Mouse (Mus musculus): ENCODE data around the gene Eln. TPM values are rescaled to one million over a fixed set of nuclear protein-coding genes. Genes with fewer than 3 reads are reported as not detected.
A peak's percentile ranks its signal among the peaks of the same experiment; 100 is the strongest.

Gene Eln
- polyA plus RNA-seq, 1 experiment from 2014 or later: 81.1 TPM

DNA sequence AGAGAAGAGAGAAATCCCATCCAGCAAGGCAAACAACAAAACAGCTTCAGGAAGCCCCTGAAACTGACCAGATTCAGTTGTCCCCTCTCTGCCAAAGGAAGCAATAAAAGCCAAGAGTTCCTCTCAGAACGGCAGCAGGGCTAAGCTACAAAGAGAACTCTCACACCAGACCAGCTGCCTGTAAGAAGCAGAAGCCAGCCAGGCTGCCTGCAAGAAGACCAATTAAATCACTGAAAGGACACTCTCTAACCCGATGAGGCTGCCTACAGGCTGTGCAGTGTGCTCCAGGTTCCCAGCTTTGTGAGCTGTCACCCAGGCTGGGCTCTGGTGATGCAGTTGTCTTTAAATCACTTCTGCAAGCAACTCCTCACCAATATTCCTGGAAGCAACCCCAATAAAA is 63.3 kb downstream of the Eln start:
- peaks cover 17% of the 10 kb centered on the region for H3K4me1 ChIP-seq
- no peaks in the 10 kb centered on the region for H3K9me3 ChIP-seq
- peaks cover 47% of the 10 kb centered on the region for H3K36me3 ChIP-seq
- H3K27me3 ChIP-seq: no peaks in the 10 kb centered on the region
- H3K4me3 ChIP-seq: no peak overlapping the region
- H3K4me2 ChIP-seq: no peak overlapping the region
- no peak overlapping the region for H3K9ac ChIP-seq
- no peak for ATAC-seq (ENCODE audit: insufficient number of reproducible peaks, insufficient read depth, low FRiP score, low TSS enrichment, low read depth)
- H3K27ac ChIP-seq: no peak overlapping the region
- WGBS: 71% methylated on average over 2 of the region's 2 CpGs

DNA sequence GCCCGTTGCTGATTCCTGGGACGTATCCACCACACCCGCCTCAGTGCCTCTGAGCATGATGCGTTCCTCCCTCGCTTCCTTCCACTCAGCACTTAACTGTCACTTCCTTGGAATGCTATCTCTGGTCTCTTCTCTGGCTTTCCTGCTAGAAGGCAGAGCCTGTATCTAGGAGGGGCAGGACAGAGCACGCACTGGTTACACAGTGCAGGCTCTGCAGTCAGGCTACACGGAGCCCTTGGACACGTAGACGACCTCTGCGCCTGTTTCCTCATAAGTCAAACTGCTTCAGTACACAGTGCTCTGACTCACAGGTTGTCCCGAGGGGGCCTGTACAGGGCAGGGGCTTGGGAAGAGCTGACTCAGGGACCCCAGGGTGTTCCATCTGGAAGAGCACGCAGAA is 66.9 kb downstream of the Eln start:
- Histone ChIP-seq H3K9me3 (no peaks in the 10 kb centered on the region), H3K27me3 (no peaks in the 10 kb centered on the region), H3K4me1 (peaks cover 37% of the 10 kb centered on the region), H3K4me3 (no peak overlapping the region), H3K36me3 (peaks cover 34% of the 10 kb centered on the region), H3K27ac (no peak overlapping the region), H3K4me2 (no peak overlapping the region), H3K9ac (no peak overlapping the region)
- ATAC-seq (ENCODE audit: insufficient number of reproducible peaks, insufficient read depth, low FRiP score, low TSS enrichment, low read depth): no peak
- 79% methylated on average over 12 of the region's 12 CpGs for WGBS

DNA sequence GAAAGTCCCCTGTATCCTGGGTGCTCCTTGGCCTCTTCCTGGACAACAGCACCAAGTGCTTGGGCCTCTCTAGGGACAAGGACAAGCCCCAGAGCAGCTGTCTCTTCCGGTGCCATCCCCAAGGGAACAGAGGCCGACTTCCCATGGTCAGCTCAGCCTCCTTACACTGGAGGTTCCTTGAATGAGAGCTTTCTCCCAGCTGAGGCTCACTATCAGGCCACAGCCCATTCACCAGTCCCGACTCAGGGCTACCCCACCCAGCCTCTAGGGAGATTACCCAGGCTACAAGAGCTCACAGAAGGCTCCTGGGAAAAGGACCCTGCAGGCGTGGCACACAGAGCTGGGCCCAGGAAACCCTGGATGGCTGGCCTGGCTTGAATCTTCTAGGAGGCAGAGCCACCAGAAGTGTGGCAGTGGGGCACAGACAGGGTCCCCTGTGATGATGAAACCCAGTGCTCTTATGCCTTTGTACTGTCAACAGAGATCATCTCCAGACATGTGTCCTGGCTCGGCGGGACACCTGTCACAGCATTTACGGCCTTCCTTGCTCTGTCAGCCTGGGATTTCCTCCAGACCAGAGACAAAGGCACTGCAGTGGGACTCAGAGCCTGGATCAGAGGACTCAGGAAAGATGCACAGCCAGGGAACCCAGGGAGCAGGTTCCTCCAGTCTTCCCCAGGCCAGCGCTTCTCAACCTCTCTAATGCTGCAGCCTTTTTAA is 68.1 kb downstream of the Eln start:
- Histone ChIP-seq H3K27me3 (no peaks in the 10 kb centered on the region), H3K9ac (0 out of 2 replicates have a peak overlapping the region, but pooled peaks have one; percentile 32), H3K4me2 (no peak overlapping the region), H3K36me3 (peaks cover 27% of the 10 kb centered on the region), H3K27ac (peak overlapping the region; percentile 48; the same call in 1 of the 2 replicates), H3K9me3 (no peaks in the 10 kb centered on the region), H3K4me1 (peaks cover 40% of the 10 kb centered on the region), H3K4me3 (no peak overlapping the region)
- ATAC-seq (ENCODE audit: insufficient number of reproducible peaks, insufficient read depth, low FRiP score, low TSS enrichment, low read depth): no peak
- WGBS: 62% methylated on average over 8 of the region's 8 CpGs

DNA sequence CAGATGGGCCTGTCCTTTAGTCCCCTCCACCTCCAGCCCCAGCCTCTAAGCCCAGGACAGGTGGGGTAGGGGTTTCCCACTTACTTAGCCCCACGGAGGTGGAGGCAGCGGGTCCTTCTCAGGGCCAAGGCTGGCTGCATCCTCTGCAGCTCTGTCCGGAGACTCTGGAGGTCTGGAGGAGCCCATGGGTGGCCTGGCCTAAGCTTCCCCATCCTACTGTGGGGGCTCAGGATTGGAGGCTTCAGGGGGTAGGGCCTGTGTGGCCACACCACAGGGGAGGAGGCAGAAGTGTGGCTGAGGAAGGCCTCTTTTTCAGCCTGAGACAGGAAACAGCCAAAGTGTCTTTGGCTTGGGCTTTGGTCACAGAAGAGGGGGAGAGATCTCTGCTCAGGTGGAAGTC is 69.1 kb downstream of the Eln start:
- Histone ChIP-seq H3K4me1 (peaks cover 40% of the 10 kb centered on the region), H3K36me3 (peaks cover 19% of the 10 kb centered on the region), H3K9me3 (no peaks in the 10 kb centered on the region), H3K4me2 (no peak overlapping the region), H3K4me3 (no peak overlapping the region), H3K27me3 (no peaks in the 10 kb centered on the region), H3K9ac (0 out of 2 replicates have a peak overlapping the region, but pooled peaks have one; percentile 6), H3K27ac (no peak overlapping the region)
- 72% methylated on average over 3 of the region's 3 CpGs for WGBS
- ATAC-seq (ENCODE audit: insufficient number of reproducible peaks, insufficient read depth, low FRiP score, low TSS enrichment, low read depth): no peak

DNA sequence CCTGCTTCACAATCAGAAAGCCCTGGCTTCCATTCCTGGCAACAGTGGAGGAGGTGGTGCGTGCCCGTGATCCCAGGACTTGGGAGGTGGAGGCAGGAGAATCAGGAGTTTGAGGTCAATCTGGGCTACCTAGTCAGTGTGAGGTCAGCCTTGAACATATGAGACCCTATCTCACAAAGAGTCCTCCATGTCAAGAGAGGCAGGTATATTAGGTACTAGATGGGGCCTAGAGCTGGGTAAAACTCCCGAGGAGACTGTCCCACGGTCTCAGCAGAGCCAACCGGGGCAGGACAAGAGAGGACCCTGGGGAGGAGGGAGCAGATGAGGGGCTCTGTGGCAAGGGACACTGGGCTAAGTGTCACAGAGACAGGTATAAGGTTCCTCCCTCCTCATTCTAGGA is 69.6 kb downstream of the Eln start:
- Histone ChIP-seq H3K36me3 (peaks cover 18% of the 10 kb centered on the region), H3K27ac (no peak overlapping the region)

DNA sequence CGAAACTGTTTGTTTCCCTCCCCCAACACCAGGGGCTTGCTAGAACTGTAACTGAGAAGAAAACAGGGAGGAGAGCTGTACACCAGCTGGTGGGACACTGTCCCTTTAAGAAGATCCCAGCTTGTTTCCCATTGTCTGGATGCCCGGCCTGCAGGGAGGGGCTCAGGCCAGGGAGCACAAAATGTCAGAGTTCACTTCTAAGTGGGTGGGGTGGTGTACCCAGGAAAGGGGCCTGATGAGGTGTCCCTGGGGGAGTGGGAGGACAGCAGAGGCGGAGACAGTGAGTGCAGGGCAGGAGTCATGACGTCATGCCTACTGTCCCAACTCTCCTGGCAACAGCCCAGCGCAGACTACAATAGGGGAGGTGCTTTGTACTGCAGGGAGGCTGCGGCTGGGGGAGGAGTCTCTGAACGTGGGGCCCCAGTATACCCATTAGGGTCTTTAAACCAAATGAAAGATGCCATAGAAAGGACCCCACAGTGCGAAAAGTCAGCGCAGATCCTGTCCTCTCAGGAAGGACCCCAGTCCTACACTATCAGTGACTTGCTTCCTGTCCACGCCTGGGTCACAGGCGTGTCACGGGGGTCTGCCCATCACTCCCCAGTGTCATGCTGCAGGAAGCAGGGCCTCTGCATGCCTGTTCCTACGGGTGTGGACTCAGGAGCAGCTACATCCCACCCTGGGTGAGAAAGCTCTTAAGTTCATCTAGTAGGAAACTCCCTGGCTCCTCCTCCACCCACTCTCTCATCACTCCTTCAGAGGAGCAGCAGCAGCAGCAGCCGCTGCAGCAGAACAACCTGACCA is 71.0 kb downstream of the Eln start:
- Histone ChIP-seq H3K9me3 (no peaks in the 10 kb centered on the region), H3K4me1 (peaks cover 40% of the 10 kb centered on the region), H3K36me3 (peaks cover 31% of the 10 kb centered on the region), H3K27ac (peak overlapping the region; percentile 78), H3K4me2 (peak overlapping the region; percentile 59), H3K27me3 (no peaks in the 10 kb centered on the region), H3K4me3 (peak overlapping the region; percentile 37), H3K9ac (peak overlapping the region; percentile 59)
- peak; percentile 75 for ATAC-seq (ENCODE audit: insufficient number of reproducible peaks, insufficient read depth, low FRiP score, low TSS enrichment, low read depth)
- WGBS: 6% methylated on average over 14 of the region's 14 CpGs

More for the DNA sequence above, 69.6 kb downstream of the Eln start:
- 79% methylated on average over 5 of the region's 5 CpGs for WGBS
- H3K4me1 ChIP-seq: peaks cover 40% of the 10 kb centered on the region
- no peak overlapping the region for H3K9ac ChIP-seq
- no peak for ATAC-seq (ENCODE audit: insufficient number of reproducible peaks, insufficient read depth, low FRiP score, low TSS enrichment, low read depth)
- H3K4me2 ChIP-seq: no peak overlapping the region
- H3K27me3 ChIP-seq: no peaks in the 10 kb centered on the region
- no peaks in the 10 kb centered on the region for H3K9me3 ChIP-seq
- H3K4me3 ChIP-seq: no peak overlapping the region

DNA sequence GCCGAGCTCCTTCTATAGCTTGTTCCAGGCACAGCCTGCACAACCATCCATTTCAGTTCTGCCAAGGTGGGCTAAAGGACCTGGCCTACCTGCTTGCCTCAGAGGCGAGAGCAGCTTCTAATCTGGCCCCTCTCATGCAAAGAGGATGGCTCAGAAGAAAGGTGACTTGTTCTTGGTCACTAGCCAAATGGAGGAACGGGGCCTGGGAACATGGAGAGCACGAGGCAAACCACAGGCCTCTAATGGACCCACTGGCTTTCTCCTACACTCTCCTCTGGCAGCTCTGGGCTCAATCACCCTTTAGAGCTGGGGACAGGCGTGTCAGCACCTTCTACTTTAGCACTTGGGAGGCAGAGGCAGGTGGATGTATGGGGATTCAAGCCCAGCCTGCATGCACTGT is 72.1 kb downstream of the Eln start:
- Histone ChIP-seq H3K4me1 (peaks cover 35% of the 10 kb centered on the region), H3K36me3 (peaks cover 31% of the 10 kb centered on the region), H3K9me3 (no peaks in the 10 kb centered on the region), H3K27ac (peak overlapping the region; percentile 78), H3K27me3 (no peaks in the 10 kb centered on the region), H3K4me3 (no peak overlapping the region), H3K4me2 (no peak overlapping the region), H3K9ac (peak overlapping the region; percentile 59; the same call in 1 of the 2 replicates)
- 70% methylated on average over 5 of the region's 5 CpGs for WGBS
- ATAC-seq (ENCODE audit: insufficient number of reproducible peaks, insufficient read depth, low FRiP score, low TSS enrichment, low read depth): no peak

DNA sequence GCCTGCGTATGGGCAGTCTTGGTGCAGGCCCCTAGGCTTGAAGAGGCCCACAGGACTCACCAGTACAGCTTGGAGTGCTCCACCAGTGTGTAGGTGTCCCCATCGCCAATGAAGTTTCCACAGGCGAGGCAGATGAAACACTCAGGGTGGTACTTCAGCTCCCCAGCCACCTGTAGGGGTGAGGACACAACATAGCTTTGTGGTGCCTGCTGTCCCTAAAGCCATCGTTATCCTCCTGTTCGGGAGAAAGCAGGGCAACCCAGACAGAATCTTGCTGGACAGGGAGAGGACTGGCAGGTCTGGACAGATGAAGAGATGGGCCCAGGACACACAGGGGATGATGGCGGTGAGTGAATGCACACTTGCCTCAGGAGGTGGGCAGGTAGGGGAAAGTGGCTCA is 74.5 kb downstream of the Eln start:
- no peaks in the 10 kb centered on the region for H3K9me3 ChIP-seq
- H3K4me3 ChIP-seq: no peak overlapping the region
- H3K36me3 ChIP-seq: peaks cover 50% of the 10 kb centered on the region
- 91% methylated on average over 6 of the region's 6 CpGs for WGBS
- H3K27ac ChIP-seq: no peak overlapping the region
- no peak overlapping the region for H3K4me2 ChIP-seq
- no peaks in the 10 kb centered on the region for H3K27me3 ChIP-seq
- no peak overlapping the region for H3K9ac ChIP-seq
- peaks cover 25% of the 10 kb centered on the region for H3K4me1 ChIP-seq
- no peak for ATAC-seq (ENCODE audit: insufficient number of reproducible peaks, insufficient read depth, low FRiP score, low TSS enrichment, low read depth)

DNA sequence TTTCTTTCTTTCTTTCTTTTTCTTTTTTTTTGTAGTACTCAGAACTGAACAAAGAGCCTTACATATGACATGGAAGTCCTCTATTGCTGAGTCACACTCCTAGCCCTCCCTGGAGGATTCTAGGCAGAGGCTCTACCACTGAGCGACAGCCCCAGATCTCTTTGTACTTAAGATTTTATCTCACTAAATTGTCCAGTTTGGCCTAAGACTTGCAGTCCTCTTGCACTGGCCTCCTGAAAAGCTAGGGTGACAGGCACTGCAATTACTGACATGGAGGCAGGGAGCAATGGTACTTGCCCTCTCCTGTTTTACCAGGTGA is 75.0 kb downstream of the Eln start:
- Histone ChIP-seq H3K27me3 (no peaks in the 10 kb centered on the region), H3K4me2 (no peak overlapping the region), H3K36me3 (peaks cover 55% of the 10 kb centered on the region), H3K27ac (no peak overlapping the region), H3K4me1 (peaks cover 22% of the 10 kb centered on the region), H3K4me3 (no peak overlapping the region), H3K9ac (no peak overlapping the region), H3K9me3 (no peaks in the 10 kb centered on the region)
- WGBS: 85% methylated on average over 1 of the region's 1 CpGs
- ATAC-seq (ENCODE audit: insufficient number of reproducible peaks, insufficient read depth, low FRiP score, low TSS enrichment, low read depth): no peak

DNA sequence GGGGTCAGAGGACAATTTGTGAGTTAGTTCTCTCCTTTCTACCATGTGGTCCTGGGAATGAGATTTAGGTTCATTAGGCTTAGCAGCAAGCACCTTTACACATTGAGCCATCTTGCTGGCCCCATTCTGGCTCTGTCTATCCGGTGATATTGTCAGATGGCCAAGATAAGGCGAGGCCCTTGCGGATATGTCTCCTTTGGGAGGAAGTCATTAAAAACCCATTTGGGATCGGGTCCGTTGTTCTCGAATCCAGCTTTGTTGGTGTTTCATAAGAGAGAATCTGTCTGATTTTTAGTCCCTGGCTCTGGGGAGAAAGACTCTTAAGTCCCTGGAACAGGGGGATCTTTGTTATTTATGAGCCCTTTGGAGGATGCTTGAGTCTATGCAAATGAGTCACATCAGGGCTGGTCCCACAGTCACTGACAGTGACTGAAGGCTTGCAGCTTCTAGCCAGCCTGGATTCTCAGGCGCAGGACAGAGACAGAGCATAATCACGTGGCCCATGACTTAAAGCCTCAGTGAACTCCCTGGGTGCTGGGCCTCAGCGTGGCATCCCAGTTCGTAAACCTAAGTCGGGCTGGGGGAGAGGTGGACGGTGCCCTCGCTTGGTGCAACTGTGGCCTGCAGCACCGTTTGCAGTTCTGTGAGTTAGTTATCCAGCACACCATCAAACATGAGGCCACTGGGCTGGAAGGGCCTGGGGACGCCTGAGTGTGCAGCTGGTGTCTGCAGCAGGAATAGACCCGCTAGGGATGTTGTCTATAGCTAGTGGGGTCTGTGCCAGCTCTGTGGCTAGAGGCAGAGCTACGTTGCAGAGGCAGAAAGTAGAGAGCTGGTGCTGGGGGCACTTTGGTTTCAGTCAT is 75.6 kb downstream of the Eln start:
- no peak overlapping the region for H3K4me3 ChIP-seq
- H3K9ac ChIP-seq: 0 out of 2 replicates have a peak overlapping the region, but pooled peaks have one; percentile 1
- H3K9me3 ChIP-seq: no peaks in the 10 kb centered on the region
- WGBS: 74% methylated on average over 17 of the region's 17 CpGs
- no peak overlapping the region for H3K27ac ChIP-seq
- peaks cover 16% of the 10 kb centered on the region for H3K4me1 ChIP-seq
- no peaks in the 10 kb centered on the region for H3K27me3 ChIP-seq
- ATAC-seq (ENCODE audit: insufficient number of reproducible peaks, insufficient read depth, low FRiP score, low TSS enrichment, low read depth): no peak
- H3K36me3 ChIP-seq: peaks cover 59% of the 10 kb centered on the region
- H3K4me2 ChIP-seq: no peak overlapping the region

DNA sequence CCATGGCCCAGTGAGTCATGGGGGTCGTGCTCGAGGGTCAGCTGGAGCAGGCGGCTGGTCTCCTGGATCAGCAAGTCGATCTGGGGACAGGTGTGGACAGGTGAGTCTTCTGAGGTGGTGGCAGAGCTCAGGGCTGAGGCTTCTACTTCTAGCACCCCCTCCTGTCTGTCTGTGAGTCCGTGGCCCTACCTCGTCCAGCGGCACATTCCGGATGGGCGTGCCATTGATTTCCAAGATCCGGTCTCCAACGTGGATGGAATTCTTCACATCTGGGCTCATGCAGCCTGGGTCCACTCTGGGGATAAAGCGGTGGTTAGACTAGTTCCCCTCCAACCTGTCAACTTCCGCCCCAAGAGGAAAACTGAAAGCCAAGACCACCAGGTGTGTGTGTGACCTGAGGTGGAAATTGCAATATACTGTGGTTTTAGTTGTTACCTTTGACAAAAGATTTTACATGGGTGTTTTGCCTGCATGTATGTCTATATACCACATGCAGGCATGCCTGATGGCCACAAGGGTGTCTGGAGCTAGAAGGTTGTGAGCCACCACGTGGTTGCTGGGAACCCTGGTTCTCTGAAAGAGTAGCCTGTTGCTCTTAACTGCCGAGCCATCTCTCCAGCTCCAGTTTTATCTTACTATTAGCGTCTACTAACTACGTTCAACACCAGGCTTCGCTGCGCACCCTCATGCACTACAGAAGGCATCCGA is 78.0 kb downstream of the Eln start:
- WGBS: 82% methylated on average over 20 of the region's 20 CpGs
- Histone ChIP-seq H3K36me3 (peaks cover 77% of the 10 kb centered on the region), H3K9ac (no peak overlapping the region)

More for the DNA sequence above, 78.0 kb downstream of the Eln start:
- no peak overlapping the region for H3K27ac ChIP-seq
- no peaks in the 10 kb centered on the region for H3K4me1 ChIP-seq
- H3K27me3 ChIP-seq: no peaks in the 10 kb centered on the region
- H3K4me3 ChIP-seq: no peak overlapping the region
- H3K9me3 ChIP-seq: no peaks in the 10 kb centered on the region
- no peak overlapping the region for H3K4me2 ChIP-seq
- ATAC-seq (ENCODE audit: insufficient number of reproducible peaks, insufficient read depth, low FRiP score, low TSS enrichment, low read depth): no peak
